Mouse (Mus musculus) stomach, embryonic 14.5 days (tissue): ENCODE results near the gene Zfp956. TPM values are rescaled to one million over a fixed set of nuclear protein-coding genes. Genes with fewer than 3 reads are reported as not detected.
"Not testable (repeated sequence)": the region's sequence is repeated elsewhere in the genome, so short reads cannot be mapped to it uniquely, and the experiment has no call there.

Source experiments
- ATAC-seq: fragments of 200-750 bp; cut with Nextera tagmentation; 2 replicates; pipeline ENCODE4 v1.8.0; 2017; ENCODE audit warnings: low read depth, moderate TSS enrichment; ENCODE audit not compliant: insufficient number of reproducible peaks, insufficient read depth, low FRiP score
- H3K27ac ChIP-seq: fragments of 300-500 bp; sonication (generic); 2 replicates; pipeline ENCODE4 v1.5.1; 2014; ENCODE audit warnings: mild to moderate bottlenecking, low read length, moderate library complexity, mixed read lengths
- H3K27me3 ChIP-seq: fragments of 300-500 bp; sonication (generic); 2 replicates; pipeline ENCODE4 v1.6.1; 2014; ENCODE audit warnings: low read length, control low read depth, mixed read lengths; ENCODE audit not compliant: control insufficient read depth, insufficient read depth
- H3K36me3 ChIP-seq: fragments of 300-500 bp; sonication (generic); 2 replicates; pipeline ENCODE4 v1.6.1; 2014; ENCODE audit warnings: mild to moderate bottlenecking, control low read depth, low read length, moderate library complexity, mixed read lengths; ENCODE audit not compliant: control insufficient read depth, insufficient read depth
- H3K4me1 ChIP-seq: fragments of 300-500 bp; sonication (generic); 2 replicates; pipeline ENCODE4 v1.6.1; 2014; ENCODE audit warnings: low read length, control low read depth, mixed read lengths; ENCODE audit not compliant: control insufficient read depth, insufficient read depth
- H3K4me2 ChIP-seq: fragments of 300-500 bp; sonication (generic); replicated peaks from 2 replicates; pipeline ENCODE4 v1.6.1; 2014; ENCODE audit warnings: low read depth, low read length, control low read depth
- H3K4me3 ChIP-seq: fragments of 300-500 bp; sonication (generic); 2 replicates; pipeline ENCODE4 v1.5.1; 2014; ENCODE audit warnings: low read depth, low read length, control low read depth
- H3K9ac ChIP-seq: fragments of 300-500 bp; sonication (generic); replicated peaks from 2 replicates; pipeline ENCODE4 v1.6.1; 2014; ENCODE audit warnings: low read depth, mild to moderate bottlenecking, control low read depth, low read length, moderate library complexity, mixed read lengths
- H3K9me3 ChIP-seq: fragments of 300-500 bp; sonication (generic); 2 replicates; pipeline ENCODE4 v1.6.1; 2016; ENCODE audit warnings: low read depth, low read length, control low read depth; ENCODE audit not compliant: control insufficient read depth
- WGBS: fragments of 180-500 bp; shearing (Covaris S2); extraction: QIAGEN DNeasy Blood & Tissue Kit; methylation state at CpG from one replicate; pipeline ENCODE4 v1.1.7; 2014; 5-methylcytosine and 5-hydroxymethylcytosine counted together
- polyA plus RNA-seq: library from polyadenylated mRNA; unstranded; fragments of >200 nt; fragmentation: Nextera tagmentation; extraction: Ambion mirVana; gene quantifications from 2 replicates; pipeline ENCODE4 v1.2.1, GENCODE M21; 2014

The Zfp956 gene
- polyA plus RNA-seq, 1 experiment from 2014 or later = 10.9 TPM

GRCm38 (mm10) chr6:47947388-47947787 is 5.8 kb upstream of the Zfp956 start:
- no peak overlapping the region for H3K9ac ChIP-seq
- H3K9me3 ChIP-seq = no peaks in the 10 kb centered on the region
- 95% methylated on average over 4 of the region's 4 CpGs for WGBS
- no peak overlapping the region for H3K4me2 ChIP-seq
- H3K27ac ChIP-seq = no peak overlapping the region
- no peaks in the 10 kb centered on the region for H3K4me1 ChIP-seq
- ATAC-seq = no peak
- no peak overlapping the region for H3K4me3 ChIP-seq
- no peaks in the 10 kb centered on the region for H3K36me3 ChIP-seq
- no peaks in the 10 kb centered on the region for H3K27me3 ChIP-seq

- H3K27me3 ChIP-seq = no peaks in the 10 kb centered on the region
- peaks cover 4% of the 10 kb centered on the region; the same call in 1 of the 2 replicates for H3K4me1 ChIP-seq
- 81% methylated on average over 3 of the region's 3 CpGs for WGBS
- no peak overlapping the region for H3K9ac ChIP-seq
- no peak for ATAC-seq
- no peak overlapping the region for H3K27ac ChIP-seq
- H3K4me2 ChIP-seq = peak overlapping the region; percentile 65
- H3K36me3 ChIP-seq = no peaks in the 10 kb centered on the region; the same call in 1 of the 2 replicates
- no peaks in the 10 kb centered on the region for H3K9me3 ChIP-seq
- H3K4me3 ChIP-seq = peak overlapping the region; percentile 59; the same call in 1 of the 2 replicates
Measured at GRCm38 (mm10) chr6:47954425-47954824, 1.2 kb downstream of the Zfp956 start.

- Histone ChIP-seq H3K4me3 (no peak overlapping the region), H3K27me3 (no peaks in the 10 kb centered on the region), H3K4me2 (no peak overlapping the region), H3K36me3 (peaks cover 12% of the 10 kb centered on the region; the same call in 1 of the 2 replicates), H3K9ac (no peak overlapping the region), H3K27ac (no peak overlapping the region), H3K9me3 (no peaks in the 10 kb centered on the region), H3K4me1 (peaks cover 4% of the 10 kb centered on the region; the same call in 1 of the 2 replicates)
- ATAC-seq = no peak
Measured at GRCm38 (mm10) chr6:47957816-47958215, 4.6 kb downstream of the Zfp956 start.

- H3K36me3 ChIP-seq = peaks cover 32% of the 10 kb centered on the region
- ATAC-seq = no peak
- WGBS = 90% methylated on average over 6 of the region's 6 CpGs
Measured at GRCm38 (mm10) chr6:47960685-47961421, 7.7 kb downstream of the Zfp956 start.

GRCm38 (mm10) chr6:47963051-47963450 is 9.9 kb downstream of the Zfp956 start:
- WGBS = 78% methylated on average over 7 of the region's 7 CpGs
- H3K27ac ChIP-seq = no peak overlapping the region
- H3K4me2 ChIP-seq = no peak overlapping the region
- H3K9ac ChIP-seq = no peak overlapping the region
- no peak for ATAC-seq
- no peaks in the 10 kb centered on the region for H3K9me3 ChIP-seq
- peaks cover 32% of the 10 kb centered on the region for H3K36me3 ChIP-seq
- H3K27me3 ChIP-seq = no peaks in the 10 kb centered on the region
- no peak overlapping the region for H3K4me3 ChIP-seq
- no peaks in the 10 kb centered on the region for H3K4me1 ChIP-seq

More at GRCm38 (mm10) chr6:47960685-47961421, 7.7 kb downstream of the Zfp956 start:
- Histone ChIP-seq H3K4me3 (no peak overlapping the region), H3K4me2 (no peak overlapping the region), H3K4me1 (no peaks in the 10 kb centered on the region), H3K27ac (no peak overlapping the region), H3K27me3 (no peaks in the 10 kb centered on the region), H3K9ac (no peak overlapping the region), H3K9me3 (no peaks in the 10 kb centered on the region)

GRCm38 (mm10) chr6:47968166-47968565 is 15.0 kb downstream of the Zfp956 start:
- not testable (repeated sequence) for H3K4me2 ChIP-seq, H3K9me3 ChIP-seq
- 84% methylated on average over 1 of the region's 1 CpGs for WGBS

GRCm38 (mm10) chr6:47974599-47974998 is 21.4 kb downstream of the Zfp956 start:
- no peaks in the 10 kb centered on the region for H3K9me3 ChIP-seq
- 90% methylated on average over 1 of the region's 1 CpGs for WGBS
- H3K27ac ChIP-seq = no peak overlapping the region
- no peak overlapping the region for H3K4me2 ChIP-seq
- H3K9ac ChIP-seq = no peak overlapping the region
- H3K27me3 ChIP-seq = no peaks in the 10 kb centered on the region
- H3K36me3 ChIP-seq = no peaks in the 10 kb centered on the region
- no peaks in the 10 kb centered on the region for H3K4me1 ChIP-seq
- no peak overlapping the region for H3K4me3 ChIP-seq
- no peak for ATAC-seq

More at GRCm38 (mm10) chr6:47968166-47968565, 15.0 kb downstream of the Zfp956 start:
- not testable (repeated sequence) for H3K27me3 ChIP-seq, ATAC-seq, H3K9ac ChIP-seq, H3K4me3 ChIP-seq, H3K4me1 ChIP-seq, H3K27ac ChIP-seq
- peaks cover 18% of the 10 kb centered on the region for H3K36me3 ChIP-seq

- no peaks in the 10 kb centered on the region for H3K4me1 ChIP-seq
- WGBS = 12% methylated on average over 6 of the region's 6 CpGs
- ATAC-seq = peak; percentile 77; the same call in 1 of the 2 replicates
Measured at GRCm38 (mm10) chr6:47978897-47979368, 25.7 kb downstream of the Zfp956 start.

More at GRCm38 (mm10) chr6:47978897-47979368, 25.7 kb downstream of the Zfp956 start:
- Histone ChIP-seq H3K4me3 (no peak overlapping the region), H3K27ac (no peak overlapping the region), H3K27me3 (no peaks in the 10 kb centered on the region), H3K9me3 (no peaks in the 10 kb centered on the region), H3K4me2 (no peak overlapping the region), H3K9ac (no peak overlapping the region), H3K36me3 (no peaks in the 10 kb centered on the region)
